Mouse (Mus musculus): ENCODE results near the gene Etfrf1. TPM values are rescaled to one million over a fixed set of nuclear protein-coding genes. Genes with fewer than 3 reads are reported as not detected.

Gene Etfrf1
- polyA plus RNA-seq (2016; fragmentation: Nextera tagmentation; extraction: Ambion mirVana) = 32.3 and 33.4 TPM in 2 replicates

DNA sequence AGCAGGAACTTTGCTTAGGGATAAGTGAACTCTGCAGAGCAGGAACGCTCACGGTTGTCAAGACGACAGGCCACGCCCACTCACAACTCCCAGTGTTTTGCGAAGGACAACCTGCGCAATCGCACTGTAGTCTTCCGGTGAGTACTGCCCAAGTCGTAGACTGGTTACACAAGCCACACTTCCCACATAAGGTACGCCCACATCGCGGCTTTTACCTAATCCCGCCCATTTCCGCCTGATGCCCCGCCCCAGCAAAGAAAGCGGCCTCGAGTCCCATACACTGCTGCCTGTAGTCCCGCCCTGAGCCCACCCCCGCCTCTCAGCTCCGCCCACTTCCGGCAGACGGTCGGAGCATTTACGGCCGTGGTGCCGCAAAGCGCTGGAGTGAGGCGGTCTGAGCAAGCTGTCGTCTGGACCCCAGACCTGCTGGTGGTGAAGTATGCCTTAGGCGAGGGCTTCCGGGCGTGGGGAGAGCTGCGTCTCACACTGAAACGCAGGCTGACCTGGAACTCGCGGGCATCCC lies at the start of gene Etfrf1, which contains the start of gene Casc1:
Etfrf1 (plus strand) TSS at position 319 of the 523 bp plus-strand sequence.
Casc1 (minus strand) TSS at position 190 of the 523 bp plus-strand sequence.
- peaks cover 7% of the 10 kb centered on the region; the same call in 1 of the 2 replicates for H3K36me3 ChIP-seq
- peak; percentile 100 for DNase-seq (ENCODE audit: low spot score)
- whole genome bisulfite sequencing = under 1% methylated on average over 36 of the region's 36 CpGs

DNA sequence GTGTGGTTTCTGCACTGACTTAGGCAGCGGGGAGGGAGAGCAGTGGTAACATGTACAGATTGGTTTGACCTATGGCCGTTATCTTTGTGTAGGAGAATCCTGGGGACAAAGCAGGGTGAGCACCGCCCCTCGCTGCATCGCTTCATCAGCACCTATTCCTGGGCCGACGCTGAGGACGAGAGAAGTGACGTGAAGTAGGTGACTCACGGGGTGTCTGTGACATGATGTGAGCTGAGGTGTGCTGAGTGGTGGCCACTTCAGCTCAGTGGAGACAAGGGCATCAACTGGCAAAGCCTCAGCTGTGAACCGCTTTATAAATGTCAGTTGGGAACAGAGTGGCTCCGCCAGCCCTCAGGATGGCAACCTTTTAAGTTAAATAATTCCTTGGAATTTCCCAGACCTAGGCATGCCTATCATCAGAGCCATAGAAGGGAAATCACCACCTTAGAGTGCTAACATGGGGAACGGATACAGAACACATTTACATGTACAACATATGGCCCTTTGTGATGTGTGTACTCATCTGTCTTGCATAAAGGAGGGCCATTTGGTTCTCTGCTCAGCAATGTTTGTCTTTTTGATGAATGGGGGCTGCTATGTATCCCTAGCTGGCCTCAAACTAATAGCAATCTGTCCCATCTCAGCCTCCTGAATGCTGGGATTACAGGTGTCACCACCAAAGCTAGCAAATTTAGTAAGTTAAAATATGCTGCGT lies 38.9 kb upstream of the Etfrf1 start:
- no peak overlapping the region for H3K4me3 ChIP-seq
- no peaks in the 10 kb centered on the region for H3K9me3 ChIP-seq
- H3K4me1 ChIP-seq (replicated peaks) = peaks cover 50% of the 10 kb centered on the region
- H3K27me3 ChIP-seq (ENCODE audit: insufficient read depth, poor library complexity, severe bottlenecking) = peaks cover 49% of the 10 kb centered on the region
- WGBS = 80% methylated on average over 14 of the region's 14 CpGs
- H3K36me3 ChIP-seq = no peaks in the 10 kb centered on the region
- H3K27ac ChIP-seq = no peak overlapping the region
- no peak for DNase-seq (ENCODE audit: low spot score)

More for the DNA sequence above, at the start of gene Etfrf1, which contains the start of gene Casc1:
- H3K9me3 ChIP-seq = no peaks in the 10 kb centered on the region
- H3K4me1 ChIP-seq (replicated peaks) = peaks cover 17% of the 10 kb centered on the region
- peak within 1 kb of the TSS; percentile 77 for H3K4me3 ChIP-seq
- H3K27ac ChIP-seq = peak within 1 kb of the TSS; percentile 95
- H3K27me3 ChIP-seq (ENCODE audit: insufficient read depth, poor library complexity, severe bottlenecking) = no peaks in the 10 kb centered on the region

DNA sequence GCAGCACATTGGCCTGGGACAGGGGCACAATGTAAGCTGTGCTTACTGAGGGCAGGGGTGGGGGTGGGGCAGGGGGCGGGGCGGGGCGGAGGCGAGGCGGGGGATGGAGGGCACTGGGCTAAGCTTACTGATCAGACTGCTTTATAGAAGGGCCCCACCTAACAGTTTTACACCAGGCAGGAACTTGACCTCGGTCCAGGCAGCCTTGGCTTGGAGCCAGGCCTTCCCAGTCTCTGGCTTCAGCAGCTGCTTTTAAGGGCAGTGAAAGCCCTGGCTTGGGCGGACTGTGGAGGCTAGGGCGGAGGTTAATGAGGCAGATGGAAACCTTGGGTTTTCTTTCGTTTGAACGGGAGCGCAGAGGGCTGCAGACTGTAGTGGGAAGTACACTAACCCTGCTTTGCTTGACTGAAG lies 37.1 kb upstream of the Etfrf1 start:
- peaks cover 57% of the 10 kb centered on the region for H3K27me3 ChIP-seq (ENCODE audit: insufficient read depth, poor library complexity, severe bottlenecking)
- H3K9me3 ChIP-seq = no peaks in the 10 kb centered on the region
- DNase-seq (ENCODE audit: low spot score) = peak; percentile 75
- WGBS = 1% methylated on average over 11 of the region's 11 CpGs
- peak overlapping the region; percentile 35 for H3K4me3 ChIP-seq
- H3K27ac ChIP-seq = peak overlapping the region; percentile 80
- no peaks in the 10 kb centered on the region for H3K36me3 ChIP-seq
- peaks cover 55% of the 10 kb centered on the region for H3K4me1 ChIP-seq (replicated peaks)

GRCm38 (mm10) chr6:145175571-145175981 lies 35.4 kb upstream of the Etfrf1 start:
- Histone ChIP-seq H3K9me3 (no peaks in the 10 kb centered on the region), H3K27me3 (ENCODE audit: insufficient read depth, poor library complexity, severe bottlenecking) (peaks cover 57% of the 10 kb centered on the region), H3K36me3 (no peaks in the 10 kb centered on the region), H3K4me1 (replicated peaks) (peaks cover 60% of the 10 kb centered on the region), H3K4me3 (0 out of 2 replicates have a peak overlapping the region, but pooled peaks have one; percentile 6), H3K27ac (no peak overlapping the region)
- 39% methylated on average over 9 of the region's 9 CpGs for WGBS
- DNase-seq (ENCODE audit: low spot score) = no peak

DNA sequence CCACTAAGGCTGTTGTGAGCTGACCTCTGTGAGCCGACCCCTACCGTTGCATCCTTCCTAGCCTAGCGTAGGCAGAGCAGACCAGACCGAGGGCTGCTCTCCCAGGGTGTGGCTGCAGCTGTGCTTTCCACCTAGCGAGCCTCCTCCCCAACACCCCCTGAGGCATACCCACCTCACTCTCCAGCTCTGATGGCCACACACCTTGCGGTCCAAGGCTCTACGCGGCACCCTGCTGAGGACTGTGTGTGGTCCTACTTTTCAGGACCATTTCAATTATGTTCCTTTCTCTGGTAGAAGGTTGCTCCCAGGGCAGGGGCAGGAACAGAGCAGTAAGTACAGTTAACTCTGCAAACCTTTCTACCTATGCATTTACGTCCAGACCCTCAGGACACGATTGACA lies 34.5 kb upstream of the Etfrf1 start:
- H3K9me3 ChIP-seq = no peaks in the 10 kb centered on the region

GRCm38 (mm10) chr6:145179665-145180064 lies 31.3 kb upstream of the Etfrf1 start:
- H3K9me3 ChIP-seq = no peaks in the 10 kb centered on the region
- no peak overlapping the region for H3K27ac ChIP-seq
- no peak overlapping the region for H3K4me3 ChIP-seq
- H3K27me3 ChIP-seq (ENCODE audit: insufficient read depth, poor library complexity, severe bottlenecking) = peaks cover 36% of the 10 kb centered on the region
- H3K4me1 ChIP-seq (replicated peaks) = peaks cover 34% of the 10 kb centered on the region
- H3K36me3 ChIP-seq = no peaks in the 10 kb centered on the region
- 20% methylated on average over 6 of the region's 6 CpGs for WGBS
- peak; percentile 69 for DNase-seq (ENCODE audit: low spot score)

More for the DNA sequence above, 34.5 kb upstream of the Etfrf1 start:
- no peak overlapping the region for H3K4me3 ChIP-seq
- peaks cover 56% of the 10 kb centered on the region for H3K27me3 ChIP-seq (ENCODE audit: insufficient read depth, poor library complexity, severe bottlenecking)
- H3K27ac ChIP-seq = no peak overlapping the region
- H3K36me3 ChIP-seq = no peaks in the 10 kb centered on the region
- H3K4me1 ChIP-seq (replicated peaks) = peaks cover 60% of the 10 kb centered on the region
- DNase-seq (ENCODE audit: low spot score) = no peak
- WGBS = 45% methylated on average over 10 of the region's 10 CpGs

- Histone ChIP-seq H3K27ac (no peak overlapping the region), H3K4me3 (no peak overlapping the region), H3K27me3 (ENCODE audit: insufficient read depth, poor library complexity, severe bottlenecking) (peaks cover 12% of the 10 kb centered on the region), H3K36me3 (no peaks in the 10 kb centered on the region), H3K4me1 (replicated peaks) (peaks cover 10% of the 10 kb centered on the region; the same call in 1 of the 2 replicates), H3K9me3 (no peaks in the 10 kb centered on the region)
- DNase-seq (ENCODE audit: low spot score) = no peak
- WGBS = 85% methylated on average over 8 of the region's 8 CpGs
Observed at GRCm38 (mm10) chr6:145182044-145182443, 28.9 kb upstream of the Etfrf1 start.

DNA sequence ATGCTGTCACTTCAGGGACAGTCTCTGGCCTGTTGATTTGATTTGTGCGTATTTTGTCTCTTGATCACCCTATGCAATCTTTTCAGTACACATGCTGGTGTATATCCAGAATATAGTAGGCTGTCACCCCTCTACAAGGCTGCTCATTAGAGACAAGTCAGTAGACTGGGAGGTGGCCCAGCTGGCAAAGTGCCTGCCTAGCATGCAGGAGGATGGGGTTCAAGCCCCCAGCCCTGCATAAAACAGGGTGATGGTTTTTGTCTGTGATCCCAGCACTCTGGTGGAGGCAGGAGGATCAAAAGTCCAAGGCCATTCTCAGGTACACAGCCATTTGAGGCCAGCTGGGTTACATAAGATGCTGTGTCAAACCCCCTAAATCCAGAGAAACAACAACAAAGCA lies 24.8 kb upstream of the Etfrf1 start:
- Histone ChIP-seq H3K9me3 (no peaks in the 10 kb centered on the region), H3K4me3 (no peak overlapping the region), H3K27ac (no peak overlapping the region), H3K27me3 (ENCODE audit: insufficient read depth, poor library complexity, severe bottlenecking) (peaks cover 4% of the 10 kb centered on the region; the same call in 1 of the 2 replicates), H3K4me1 (replicated peaks) (0 out of 2 replicates have a peak, but pooled peaks cover 3% of the 10 kb centered on the region), H3K36me3 (no peaks in the 10 kb centered on the region)
- WGBS = 79% methylated on average over 1 of the region's 1 CpGs
- no peak for DNase-seq (ENCODE audit: low spot score)

GRCm38 (mm10) chr6:145187093-145188088 lies 23.5 kb upstream of the Etfrf1 start:
- DNase-seq (ENCODE audit: low spot score) = peak; percentile 19
- H3K4me1 ChIP-seq (replicated peaks) = 0 out of 2 replicates have a peak, but pooled peaks cover 3% of the 10 kb centered on the region
- H3K4me3 ChIP-seq = peak overlapping the region; percentile 38
- H3K9me3 ChIP-seq = no peaks in the 10 kb centered on the region
- WGBS = 60% methylated on average over 27 of the region's 27 CpGs
- H3K36me3 ChIP-seq = no peaks in the 10 kb centered on the region
- H3K27me3 ChIP-seq (ENCODE audit: insufficient read depth, poor library complexity, severe bottlenecking) = no peaks in the 10 kb centered on the region
- 0 out of 2 replicates have a peak overlapping the region, but pooled peaks have one; percentile 35 for H3K27ac ChIP-seq

GRCm38 (mm10) chr6:145193038-145193437 lies 17.9 kb upstream of the Etfrf1 start:
- DNase-seq (ENCODE audit: low spot score) = no peak
- Histone ChIP-seq H3K9me3 (no peaks in the 10 kb centered on the region), H3K4me1 (replicated peaks) (no peaks in the 10 kb centered on the region), H3K27me3 (ENCODE audit: insufficient read depth, poor library complexity, severe bottlenecking) (no peaks in the 10 kb centered on the region), H3K27ac (no peak overlapping the region), H3K36me3 (no peaks in the 10 kb centered on the region), H3K4me3 (no peak overlapping the region)
- 90% methylated on average over 3 of the region's 3 CpGs for WGBS

DNA sequence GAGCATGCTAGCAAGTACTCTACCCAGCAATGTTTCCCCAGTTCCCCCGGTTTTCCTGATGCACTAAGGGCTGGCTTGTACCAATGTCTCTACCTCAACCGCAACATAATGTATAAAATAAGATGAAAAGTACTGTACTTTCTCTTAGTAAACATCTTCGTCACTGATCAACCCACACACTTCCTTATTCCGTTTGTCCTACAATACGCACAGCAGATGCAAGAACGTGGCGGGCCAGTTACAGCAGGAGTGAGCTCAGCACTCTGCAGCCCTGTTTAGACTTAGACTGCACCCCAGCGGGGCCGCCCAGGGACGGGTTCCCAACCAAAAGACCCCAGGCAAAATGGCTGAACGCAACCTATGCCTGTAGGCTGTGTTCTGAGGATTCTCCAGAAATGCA lies 17.5 kb upstream of the Etfrf1 start:
- Histone ChIP-seq H3K4me1 (replicated peaks) (no peaks in the 10 kb centered on the region), H3K27ac (no peak overlapping the region), H3K27me3 (ENCODE audit: insufficient read depth, poor library complexity, severe bottlenecking) (no peaks in the 10 kb centered on the region), H3K9me3 (no peaks in the 10 kb centered on the region), H3K36me3 (no peaks in the 10 kb centered on the region), H3K4me3 (no peak overlapping the region)
- DNase-seq (ENCODE audit: low spot score) = no peak
- WGBS = 83% methylated on average over 11 of the region's 11 CpGs

- DNase-seq (ENCODE audit: low spot score) = no peak
- H3K9me3 ChIP-seq = no peaks in the 10 kb centered on the region
- no peaks in the 10 kb centered on the region for H3K4me1 ChIP-seq (replicated peaks)
- H3K36me3 ChIP-seq = no peaks in the 10 kb centered on the region
- no peaks in the 10 kb centered on the region for H3K27me3 ChIP-seq (ENCODE audit: insufficient read depth, poor library complexity, severe bottlenecking)
- WGBS = 92% methylated on average over 8 of the region's 8 CpGs
- H3K27ac ChIP-seq = no peak overlapping the region
- H3K4me3 ChIP-seq = no peak overlapping the region
Observed at GRCm38 (mm10) chr6:145197949-145198686, 12.8 kb upstream of the Etfrf1 start.

Measured in hindbrain, embryonic 10.5 days (tissue).